Mouse (Mus musculus) cerebellum, adult 11 months (tissue): ENCODE measurements around the gene Chmp6.

Experiments
- DNase-seq: peaks from one replicate; pipeline ENCODE4 v3.0.0; 2022

Chmp6 gene

GRCm38 (mm10) chr11:119913291-119913934 lies at the start of gene Chmp6:
Chmp6 (plus strand) TSS chr11:119913441.
- peak; percentile 91 for DNase-seq

DNA sequence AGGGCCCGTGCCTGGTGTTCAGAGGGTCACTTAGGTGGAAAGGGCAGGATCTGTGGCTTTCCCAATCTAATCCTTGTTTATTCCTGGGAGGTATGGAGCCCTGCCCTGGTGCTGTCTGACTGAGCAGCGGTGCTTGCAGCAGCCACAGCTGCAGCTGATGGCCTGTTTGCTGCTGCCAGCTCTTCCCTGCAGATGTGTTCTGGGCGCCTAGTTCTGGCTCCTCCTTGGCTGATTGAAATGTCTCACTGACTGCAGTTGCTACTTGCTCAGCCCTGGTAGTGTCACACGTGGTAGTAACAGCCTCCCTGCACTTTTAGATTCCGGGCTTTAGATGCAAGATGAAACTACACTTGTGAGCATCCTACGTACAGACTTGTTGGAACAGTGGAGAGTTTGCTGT lies 46.4 kb upstream of the Chmp6 start:
- DNase-seq = no peak

DNA sequence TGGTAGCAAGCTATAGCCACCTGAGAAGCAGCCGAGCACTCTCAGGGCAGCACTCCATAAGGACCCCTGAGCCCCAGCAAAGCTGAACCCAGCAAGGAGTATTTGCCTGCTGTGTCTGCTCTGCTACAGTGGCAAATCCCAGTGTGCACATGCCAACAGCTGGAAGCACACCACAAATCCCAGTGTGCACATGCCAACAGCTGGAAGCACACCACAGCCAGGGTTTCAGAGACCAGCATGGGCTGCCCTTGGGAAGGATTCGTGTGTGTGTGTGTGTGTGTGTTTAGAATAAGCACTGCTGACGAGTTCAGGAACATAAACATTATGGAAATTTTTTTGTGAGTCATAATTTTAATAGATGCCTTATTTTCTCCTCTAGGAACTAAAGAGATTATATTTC lies 45.1 kb upstream of the Chmp6 start:
- no peak for DNase-seq

DNA sequence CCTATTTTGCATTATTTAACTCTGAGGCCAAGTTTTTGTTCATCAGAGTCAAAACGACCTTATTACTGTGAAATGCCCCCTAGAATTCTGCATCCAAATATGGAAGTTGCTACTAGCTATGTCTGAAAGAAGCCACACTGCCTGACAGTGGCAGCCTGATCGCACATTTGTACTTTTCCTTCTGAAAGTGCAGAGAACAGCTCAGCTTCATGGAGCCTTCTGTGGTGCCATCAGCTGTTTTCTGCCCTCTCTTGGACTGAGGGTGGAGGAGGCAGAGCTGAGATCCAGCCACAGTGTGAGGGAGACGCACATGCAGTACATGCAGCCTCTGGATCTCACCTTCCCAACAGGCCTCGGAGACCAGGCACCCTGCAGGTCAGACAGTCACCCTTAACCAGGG lies 44.7 kb upstream of the Chmp6 start:
- DNase-seq = no peak

GRCm38 (mm10) chr11:119871141-119871540 lies 42.1 kb upstream of the Chmp6 start:
- no peak for DNase-seq

DNA sequence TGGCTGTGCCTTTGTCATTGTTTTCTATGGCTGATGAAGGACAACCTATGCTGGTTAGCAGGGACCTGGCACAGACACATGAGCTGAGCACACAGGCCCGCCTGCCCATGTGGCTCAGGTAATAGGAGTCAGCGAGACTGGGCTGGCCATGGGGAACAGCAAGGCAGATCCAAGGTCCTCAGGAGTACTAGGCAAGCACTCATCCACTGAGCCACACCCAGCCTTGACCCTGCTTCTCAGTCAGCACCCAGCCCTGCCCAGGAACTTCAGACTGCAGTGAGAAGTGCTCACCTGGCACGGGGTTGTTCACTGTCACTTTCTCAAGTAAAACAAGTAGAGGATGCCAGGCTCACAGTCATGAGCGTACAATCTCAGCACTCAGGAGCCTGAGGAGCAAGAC lies 39.6 kb upstream of the Chmp6 start:
- no peak for DNase-seq

DNA sequence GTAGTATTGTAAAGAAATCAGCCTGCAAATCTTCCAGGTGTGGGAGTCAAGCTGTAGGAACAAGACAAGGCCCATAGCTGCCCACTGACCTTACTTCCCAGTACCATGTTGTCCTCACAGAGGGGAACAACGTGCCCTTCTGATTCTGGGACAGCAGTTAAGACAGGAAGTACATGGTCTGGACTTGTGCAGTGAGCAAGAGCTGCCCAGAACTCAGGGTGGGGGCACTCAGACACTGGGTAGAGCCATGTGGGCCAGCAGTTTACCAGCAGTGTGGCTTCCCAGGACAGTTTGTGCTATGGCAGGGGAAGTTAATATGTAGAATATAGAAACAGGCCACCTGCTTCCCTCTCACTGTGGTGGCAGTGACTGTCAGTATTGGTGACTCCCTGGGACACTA lies 38.4 kb upstream of the Chmp6 start:
- no peak for DNase-seq

- no peak for DNase-seq
These were observed 37.6 kb upstream of the Chmp6 start for GRCm38 (mm10) chr11:119875685-119876084.

GRCm38 (mm10) chr11:119877124-119877523 lies 36.1 kb upstream of the Chmp6 start:
- DNase-seq = no peak

DNA sequence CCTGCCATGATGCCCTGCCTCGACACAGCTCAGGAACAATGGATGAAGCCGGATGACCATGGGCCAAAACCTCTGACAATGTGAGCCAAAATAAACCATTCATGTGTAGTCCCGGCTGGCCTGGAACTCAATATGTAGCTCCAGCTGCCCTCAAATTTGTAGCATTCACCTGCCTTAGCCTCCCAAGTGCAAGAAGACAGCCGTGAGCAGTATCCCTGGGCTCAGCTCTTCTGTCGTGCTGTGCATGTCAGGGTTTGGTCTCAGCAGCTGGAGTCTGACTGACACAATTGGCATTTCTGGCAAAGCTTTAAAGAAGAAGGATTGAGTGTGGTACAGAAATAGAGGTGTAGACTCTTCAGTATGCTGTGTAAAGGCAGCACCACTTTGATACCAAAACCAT lies 33.7 kb upstream of the Chmp6 start:
- no peak for DNase-seq

DNA sequence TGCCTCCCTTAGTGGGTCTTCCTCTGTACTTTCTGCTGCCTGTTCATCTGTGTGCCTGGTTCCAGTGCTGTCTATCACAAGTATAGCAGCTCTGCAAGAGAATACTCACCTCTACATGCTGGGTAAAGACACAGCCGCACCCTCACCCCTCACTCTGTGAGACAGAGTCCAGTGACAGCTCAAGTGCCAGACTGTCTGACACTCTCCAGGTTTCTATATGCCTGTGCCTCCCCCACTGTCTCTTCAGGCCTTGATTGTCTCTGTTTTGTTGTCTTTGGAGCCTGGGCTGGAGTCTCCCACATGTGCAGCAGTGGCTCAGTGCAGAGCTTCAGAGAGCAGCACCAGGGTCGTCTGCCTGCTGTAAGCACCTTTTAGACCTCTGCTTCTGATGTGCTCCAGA lies 29.6 kb upstream of the Chmp6 start:
- no peak for DNase-seq

- no peak for DNase-seq
These were observed 23.3 kb upstream of the Chmp6 start for GRCm38 (mm10) chr11:119889966-119890365.

GRCm38 (mm10) chr11:119891601-119892215 lies 21.5 kb upstream of the Chmp6 start:
- DNase-seq = peak; percentile 25

- no peak for DNase-seq
These were observed 19.5 kb upstream of the Chmp6 start for GRCm38 (mm10) chr11:119893667-119894236.

DNA sequence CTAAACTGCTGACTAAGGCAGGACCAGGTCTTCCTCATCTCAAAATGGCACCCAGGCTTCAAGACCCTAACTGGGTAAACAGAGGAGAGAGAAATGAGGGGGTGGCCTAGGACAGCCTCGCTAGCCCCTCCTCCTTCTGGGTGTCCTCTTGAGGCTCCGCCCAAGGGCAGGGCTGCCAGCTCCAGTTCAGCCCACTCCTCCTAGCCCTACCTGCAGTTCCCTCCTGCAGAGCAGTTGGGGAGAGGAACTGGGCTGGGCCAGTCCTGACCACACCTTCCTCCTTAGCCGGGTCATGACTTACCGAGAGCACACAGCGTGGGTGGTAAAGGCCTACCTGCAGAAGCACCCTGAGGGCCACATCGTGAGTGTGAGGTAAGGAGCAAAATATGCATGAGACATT lies 18.6 kb upstream of the Chmp6 start:
- DNase-seq = no peak

DNA sequence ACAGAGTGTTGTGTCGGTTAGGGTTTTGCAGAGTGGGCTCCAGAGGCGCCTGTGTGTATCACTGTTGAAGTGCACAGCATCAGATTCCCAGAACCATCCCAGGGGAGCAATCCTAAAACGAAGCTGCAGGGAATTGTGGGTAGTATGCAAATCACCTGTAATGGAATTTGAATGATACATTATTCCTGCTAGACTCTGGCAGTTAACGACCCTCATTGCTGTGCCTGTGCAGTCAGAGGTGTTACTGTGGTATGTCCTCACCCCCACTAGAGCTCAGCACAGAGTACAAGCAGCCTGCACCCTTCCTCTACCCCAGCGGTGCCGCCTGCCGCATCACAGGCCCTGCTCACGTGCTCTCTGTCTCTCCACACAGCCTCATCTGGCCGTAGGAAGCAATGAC lies 16.2 kb upstream of the Chmp6 start:
- no peak for DNase-seq

- no peak for DNase-seq
These were observed 14.3 kb upstream of the Chmp6 start for GRCm38 (mm10) chr11:119898976-119899375.

DNA sequence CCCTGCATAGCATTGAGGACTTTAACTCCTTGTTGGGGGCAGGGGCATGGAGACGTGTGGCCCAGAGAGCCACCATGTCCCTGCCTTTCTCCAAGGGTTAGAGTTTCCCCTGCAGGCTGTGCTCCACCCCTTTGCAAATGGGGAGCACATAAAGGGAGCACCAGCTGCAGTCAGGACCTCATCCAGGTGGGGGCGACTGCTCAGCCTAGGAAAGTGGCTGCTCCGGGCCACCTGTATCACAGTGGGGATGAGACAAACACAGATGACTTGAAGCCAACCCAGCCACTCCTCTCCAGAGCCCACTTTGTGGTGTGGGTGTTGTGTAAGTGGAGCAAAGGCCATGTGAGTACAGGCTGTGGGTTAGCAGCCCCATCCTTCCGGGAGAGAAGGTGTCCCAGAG lies 12.1 kb upstream of the Chmp6 start:
- DNase-seq = no peak

DNA sequence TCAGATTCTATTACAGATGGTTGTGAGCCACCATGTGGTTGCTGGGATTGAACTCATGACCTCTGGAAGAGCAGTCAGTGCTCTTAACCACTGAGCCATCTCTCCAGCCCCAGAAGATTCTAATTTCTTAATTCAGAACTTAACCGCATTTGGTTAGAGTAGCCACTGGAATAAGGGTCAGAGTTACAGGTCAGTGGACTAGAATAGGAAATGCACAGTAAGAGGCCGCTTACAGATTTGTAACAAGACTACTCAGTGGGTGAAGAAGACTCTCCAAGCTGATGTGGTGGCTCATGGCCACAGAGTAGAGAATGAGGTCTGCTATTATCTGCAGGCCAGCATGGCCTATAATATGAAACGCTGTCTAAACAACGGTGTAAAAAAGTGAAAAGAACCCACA lies 10.3 kb upstream of the Chmp6 start:
- DNase-seq = no peak

DNA sequence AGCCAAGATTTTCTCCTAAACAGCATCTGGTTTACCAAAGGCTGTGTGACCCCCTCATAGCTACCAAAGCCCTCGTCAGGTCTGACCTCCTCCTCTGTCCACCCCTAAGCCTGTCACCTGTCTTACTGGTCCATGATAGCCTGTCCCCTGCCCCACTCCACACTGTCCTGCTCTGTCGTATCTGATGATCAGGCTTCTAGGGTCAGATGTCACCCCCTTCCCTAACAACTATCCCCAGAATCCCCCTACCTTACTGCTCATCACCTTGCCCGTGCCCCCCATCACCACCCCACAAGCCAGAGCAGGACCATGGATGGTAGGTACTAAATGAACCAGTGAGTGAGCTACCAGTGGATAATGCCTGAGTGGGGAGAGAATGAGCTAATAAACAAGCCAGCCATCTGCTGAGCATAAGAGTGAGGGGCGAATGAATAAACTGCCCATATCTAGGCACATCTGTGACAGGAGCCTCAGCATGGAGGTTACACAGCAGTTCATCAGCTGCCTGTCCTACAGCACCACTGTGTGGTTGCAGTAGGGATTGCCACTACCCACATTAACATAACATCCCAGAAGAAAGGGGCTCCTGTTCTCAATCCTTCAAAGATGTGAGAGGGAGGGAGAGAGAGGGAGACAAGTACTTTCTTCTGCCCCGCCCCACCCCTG lies 8.5 kb upstream of the Chmp6 start:
- DNase-seq = peak; percentile 67

GRCm38 (mm10) chr11:119905794-119906193 lies 7.4 kb upstream of the Chmp6 start:
- no peak for DNase-seq

- DNase-seq = no peak
These were observed 6.1 kb upstream of the Chmp6 start for GRCm38 (mm10) chr11:119907006-119907650.

GRCm38 (mm10) chr11:119907711-119908110 lies 5.5 kb upstream of the Chmp6 start:
- no peak for DNase-seq

GRCm38 (mm10) chr11:119909436-119909835 lies 3.8 kb upstream of the Chmp6 start:
- peak; percentile 52 for DNase-seq
